Mouse (Mus musculus) liver, embryonic 14.5 days (tissue): ENCODE data around the gene Grpel1. TPM values are rescaled to one million over a fixed set of nuclear protein-coding genes. Genes with fewer than 3 reads are reported as not detected.

Experiments
- ATAC-seq: fragments of 200-750 bp; cut with Nextera tagmentation; 2 replicates; pipeline ENCODE4 v1.8.0; 2017; ENCODE audit warnings: moderate number of reproducible peaks, mild to moderate bottlenecking, moderate library complexity; ENCODE audit not compliant: insufficient read depth
- DNase-seq, 3 experiments: peaks; one replicate each; pipeline ENCODE4 v3.0.0-alpha.2; 2012 to 2013; ENCODE audit warnings: low read depth in 3 of 3, low spot score in 3 of 3
- H3K27ac ChIP-seq: fragments of 300-500 bp; sonication (generic); 2 replicates; pipeline ENCODE4 v1.5.1; 2014; ENCODE audit warnings: moderate library complexity, mild to moderate bottlenecking, control low read depth, inconsistent platforms
- H3K27me3 ChIP-seq: fragments of 300-500 bp; sonication (generic); 2 replicates; pipeline ENCODE4 v1.6.1; 2014; ENCODE audit warnings: mild to moderate bottlenecking, low read length, moderate library complexity; ENCODE audit not compliant: control insufficient read depth, insufficient read depth
- H3K36me3 ChIP-seq: fragments of 300-500 bp; sonication (generic); replicated peaks from 2 replicates; pipeline ENCODE4 v1.6.1; 2014; ENCODE audit warnings: low read depth; ENCODE audit not compliant: control insufficient read depth, insufficient read depth
- H3K4me1 ChIP-seq, 2 experiments: fragments of 200-500 bp in 1 of 2; fragments of 300-500 bp in 1 of 2; sonication (generic) in 1 of 2; replicated peaks; 2 replicates each; pipeline ENCODE4 v1.6.1; 2012 to 2014; ENCODE audit warnings: antibody characterized with exemption in 1 of 2, inconsistent platforms in 1 of 2, low read length in 1 of 2; ENCODE audit not compliant: control insufficient read depth in 2 of 2, insufficient read depth in 2 of 2
- H3K4me2 ChIP-seq: fragments of 300-500 bp; sonication (generic); 2 replicates; pipeline ENCODE4 v1.6.1; 2014; ENCODE audit warnings: low read depth, mild to moderate bottlenecking, control low read depth, moderate library complexity
- H3K4me3 ChIP-seq, 2 experiments: fragments of 200-500 bp in 1 of 2; fragments of 300-500 bp in 1 of 2; sonication (generic) in 1 of 2; 2 replicates each; pipeline ENCODE4 v1.5.1; 2012 to 2014; ENCODE audit warnings: low read depth in 2 of 2, low read length in 2 of 2, mild to moderate bottlenecking in 2 of 2, control low read depth in 1 of 2, inconsistent platforms in 1 of 2, moderate library complexity in 1 of 2; ENCODE audit not compliant: insufficient read depth in 1 of 2
- H3K9ac ChIP-seq: fragments of 300-500 bp; sonication (generic); replicated peaks from 2 replicates; pipeline ENCODE4 v1.6.1; 2014; ENCODE audit warnings: mild to moderate bottlenecking, control low read depth, moderate library complexity
- H3K9me3 ChIP-seq: fragments of 300-500 bp; sonication (generic); 2 replicates; pipeline ENCODE4 v1.6.1; 2016; ENCODE audit warnings: low read length, mixed read lengths; ENCODE audit not compliant: control insufficient read depth
- CTCF ChIP-seq: IDR thresholded peaks from 2 replicates; pipeline ENCODE4 v1.5.1; 2016; ENCODE audit warnings: antibody characterized with exemption, low read depth, control low read depth
- EP300 ChIP-seq: IDR thresholded peaks from 2 replicates; pipeline ENCODE4 v1.6.1; 2016; ENCODE audit warnings: antibody characterized with exemption, low read depth
- WGBS: fragments of 180-500 bp; shearing (Covaris S2); extraction: QIAGEN DNeasy Blood & Tissue Kit; methylation state at CpG from one replicate; pipeline ENCODE4 v1.1.7; 2014; ENCODE audit not compliant: insufficient replicate concordance; 5-methylcytosine and 5-hydroxymethylcytosine counted together
- polyA plus RNA-seq, 2 experiments: library from polyadenylated mRNA; depleted of rRNA in 1 of 2; stranded (reverse) in 1 of 2; unstranded in 1 of 2; fragments of >200 nt; fragmentation: Nextera tagmentation in 1 of 2; extraction: Ambion mirVana in 1 of 2; gene quantifications; 2 replicates each; pipeline versions ENCODE4 v1.2.1 to v1.2.3; 2012 to 2014

Grpel1 gene
- polyA plus RNA-seq, 2 experiments: 16.8 to 42.4 TPM

GRCm38 (mm10) chr5:36440741-36441140 lies 24.1 kb upstream of the Grpel1 start:
- H3K36me3 ChIP-seq: no peaks in the 10 kb centered on the region
- ATAC-seq: no peak
- H3K27ac ChIP-seq: no peak overlapping the region
- no peaks in the 10 kb centered on the region for H3K4me1 ChIP-seq
- 53% methylated on average over 3 of the region's 3 CpGs for WGBS
- TF ChIP-seq EP300 (no peak), CTCF (no peak)
- no peak overlapping the region for H3K9ac ChIP-seq
- H3K4me3 ChIP-seq: no peak overlapping the region
- no peak for DNase-seq
- peaks cover 5% of the 10 kb centered on the region for H3K27me3 ChIP-seq
- H3K9me3 ChIP-seq: no peaks in the 10 kb centered on the region
- H3K4me2 ChIP-seq: no peak overlapping the region

- Histone ChIP-seq H3K36me3 (no peaks in the 10 kb centered on the region), H3K4me2 (no peak overlapping the region), H3K4me3 (no peak overlapping the region), H3K9ac (no peak overlapping the region), H3K27ac (no peak overlapping the region), H3K27me3 (peaks cover 5% of the 10 kb centered on the region), H3K9me3 (no peaks in the 10 kb centered on the region), H3K4me1 (no peaks in the 10 kb centered on the region)
- DNase-seq (no peak), ATAC-seq (no peak)
- no peak for TF ChIP-seq EP300
- TF ChIP-seq CTCF: no peak
- WGBS: 37% methylated on average over 4 of the region's 4 CpGs
Measured at GRCm38 (mm10) chr5:36444611-36445010, 20.2 kb upstream of the Grpel1 start.

GRCm38 (mm10) chr5:36445028-36445427 lies 19.8 kb upstream of the Grpel1 start:
- no peak for ATAC-seq
- WGBS: 17% methylated on average over 8 of the region's 8 CpGs
- DNase-seq: no peak
- Histone ChIP-seq H3K4me2 (no peak overlapping the region), H3K27me3 (peaks cover 5% of the 10 kb centered on the region), H3K9ac (no peak overlapping the region), H3K4me1 (no peaks in the 10 kb centered on the region), H3K4me3 (no peak overlapping the region), H3K27ac (no peak overlapping the region), H3K36me3 (no peaks in the 10 kb centered on the region), H3K9me3 (no peaks in the 10 kb centered on the region)
- TF ChIP-seq CTCF (no peak), EP300 (no peak)

GRCm38 (mm10) chr5:36446166-36446890 lies 18.5 kb upstream of the Grpel1 start:
- H3K27ac ChIP-seq: no peak overlapping the region
- no peak overlapping the region for H3K4me2 ChIP-seq
- no peak overlapping the region for H3K9ac ChIP-seq
- H3K4me3 ChIP-seq: no peak overlapping the region
- no peak for ATAC-seq
- no peaks in the 10 kb centered on the region for H3K36me3 ChIP-seq
- 19% methylated on average over 9 of the region's 9 CpGs for WGBS
- no peak for DNase-seq
- no peaks in the 10 kb centered on the region for H3K9me3 ChIP-seq
- H3K27me3 ChIP-seq: peaks cover 5% of the 10 kb centered on the region
- TF ChIP-seq CTCF (no peak), EP300 (no peak)
- 0 out of 4 replicates have a peak, but pooled peaks cover 0 to under 1% of the 10 kb centered on the region in 2 experiments for H3K4me1 ChIP-seq

GRCm38 (mm10) chr5:36447872-36448271 lies 16.9 kb upstream of the Grpel1 start:
- Histone ChIP-seq H3K4me1 (0 out of 4 replicates have a peak, but pooled peaks cover 0 to 2% of the 10 kb centered on the region in 2 experiments), H3K36me3 (no peaks in the 10 kb centered on the region), H3K9ac (no peak overlapping the region), H3K4me3 (no peak overlapping the region), H3K9me3 (no peaks in the 10 kb centered on the region), H3K4me2 (no peak overlapping the region), H3K27me3 (peaks cover 5% of the 10 kb centered on the region), H3K27ac (no peak overlapping the region)
- ATAC-seq (no peak), DNase-seq (no peak)
- WGBS: 75% methylated on average over 12 of the region's 12 CpGs
- no peak for TF ChIP-seq CTCF
- no peak for TF ChIP-seq EP300
